Mouse (Mus musculus): ENCODE measurements around the gene Itpr2. TPM values are rescaled to one million over a fixed set of nuclear protein-coding genes. Genes with fewer than 3 reads are reported as not detected.

Itpr2 gene
- polyA plus RNA-seq, 1 experiment: 3.6 TPM

DNA sequence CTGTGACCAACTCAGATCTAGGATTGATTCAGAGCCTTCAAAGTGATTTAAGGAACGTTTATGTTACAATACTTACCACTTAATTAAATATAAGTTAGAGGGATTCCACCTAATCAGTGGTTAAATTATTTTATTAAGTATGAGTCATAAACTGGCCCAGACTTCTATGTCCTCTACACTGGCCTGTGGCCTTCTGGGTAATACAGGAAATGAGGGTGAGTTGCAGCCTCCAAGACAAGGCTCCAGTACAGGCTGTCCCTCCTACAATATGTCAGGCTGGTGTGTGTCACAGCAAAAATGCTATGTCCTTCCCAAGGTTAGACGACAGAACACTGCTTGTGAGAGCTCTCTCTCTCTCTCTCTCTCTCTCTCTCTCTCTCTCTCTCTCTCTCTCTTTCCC, 130.5 kb downstream of the Itpr2 start:
- H3K9ac ChIP-seq (ENCODE audit: low read depth, poor library complexity, severe bottlenecking): no peak overlapping the region
- H3K9me3 ChIP-seq (replicated peaks; ENCODE audit: control insufficient read depth, insufficient read depth, low read length, poor library complexity, severe bottlenecking): no peaks in the 10 kb centered on the region
- TF ChIP-seq CTCF (IDR thresholded peaks at IDR 0.05; ENCODE audit: low read depth, low read length): no peak
- TF ChIP-seq POLR2A (IDR thresholded peaks at IDR 0.05; ENCODE audit: insufficient read depth, low read length): no peak
- no peak for TF ChIP-seq EP300 (IDR thresholded peaks at IDR 0.05; ENCODE audit: insufficient read depth, low read depth, low read length)
- H3K36me3 ChIP-seq (ENCODE audit: control insufficient read depth, insufficient read depth, low read length, poor library complexity, severe bottlenecking): no peaks in the 10 kb centered on the region
- no peaks in the 10 kb centered on the region for H3K4me1 ChIP-seq (ENCODE audit: control insufficient read depth, insufficient read depth, low read length)
- no peak overlapping the region for H3K27ac ChIP-seq (ENCODE audit: insufficient read depth, low read length)
- no peaks in the 10 kb centered on the region for H3K27me3 ChIP-seq (ENCODE audit: control insufficient read depth, insufficient read depth, low read length, poor library complexity, severe bottlenecking)
- no peak overlapping the region for H3K4me3 ChIP-seq (ENCODE audit: low read depth, low read length)

DNA sequence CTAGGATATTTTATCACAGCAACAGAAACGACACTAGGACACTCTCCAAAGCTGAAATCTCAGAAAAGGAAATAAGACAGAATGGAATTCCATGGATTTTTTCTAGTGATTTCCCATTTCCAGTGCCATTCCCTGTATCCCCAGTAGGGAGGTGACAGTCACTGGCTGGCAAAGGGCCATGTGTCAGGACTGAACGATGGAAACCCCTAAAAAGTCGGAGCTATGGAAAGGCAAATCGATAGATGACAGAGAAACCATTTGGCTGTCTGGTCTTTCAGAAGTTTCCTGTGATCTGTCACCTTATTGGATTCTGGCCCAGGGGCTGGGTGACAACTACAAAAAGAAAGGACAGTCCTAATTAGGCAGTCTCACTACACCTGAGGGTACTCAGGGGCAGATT, 135.8 kb downstream of the Itpr2 start:
- H3K4me3 ChIP-seq (ENCODE audit: low read depth, low read length): no peak overlapping the region
- no peaks in the 10 kb centered on the region for H3K27me3 ChIP-seq (ENCODE audit: control insufficient read depth, insufficient read depth, low read length, poor library complexity, severe bottlenecking)
- H3K9ac ChIP-seq (ENCODE audit: low read depth, poor library complexity, severe bottlenecking): no peak overlapping the region
- H3K27ac ChIP-seq (ENCODE audit: insufficient read depth, low read length): no peak overlapping the region
- no peaks in the 10 kb centered on the region for H3K9me3 ChIP-seq (replicated peaks; ENCODE audit: control insufficient read depth, insufficient read depth, low read length, poor library complexity, severe bottlenecking)
- H3K36me3 ChIP-seq (ENCODE audit: control insufficient read depth, insufficient read depth, low read length, poor library complexity, severe bottlenecking): no peaks in the 10 kb centered on the region
- TF ChIP-seq CTCF (IDR thresholded peaks at IDR 0.05; ENCODE audit: low read depth, low read length) (no peak), EP300 (IDR thresholded peaks at IDR 0.05; ENCODE audit: insufficient read depth, low read depth, low read length) (no peak), POLR2A (IDR thresholded peaks at IDR 0.05; ENCODE audit: insufficient read depth, low read length) (no peak)
- no peaks in the 10 kb centered on the region for H3K4me1 ChIP-seq (ENCODE audit: control insufficient read depth, insufficient read depth, low read length)

DNA sequence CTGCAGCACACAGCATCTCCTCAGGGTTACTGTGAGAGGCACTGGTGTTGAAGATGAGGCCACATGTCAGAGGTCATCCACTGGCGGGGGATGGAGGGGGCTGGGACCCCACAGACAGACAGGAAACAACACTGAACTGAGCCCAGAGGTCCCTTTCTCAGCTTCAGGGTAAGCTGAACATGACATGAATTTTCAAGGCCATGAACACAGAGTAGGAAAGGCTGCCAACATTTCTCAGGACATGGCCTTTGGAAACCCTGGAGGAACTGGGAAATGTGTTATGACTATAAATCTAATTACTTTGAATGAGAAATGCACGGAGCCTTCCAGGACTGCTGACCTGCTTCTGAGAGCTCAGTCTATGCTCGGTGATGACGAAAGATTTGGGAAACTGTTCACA, 144.1 kb downstream of the Itpr2 start:
- Histone ChIP-seq H3K36me3 (ENCODE audit: control insufficient read depth, insufficient read depth, low read length, poor library complexity, severe bottlenecking) (no peaks in the 10 kb centered on the region), H3K27me3 (ENCODE audit: control insufficient read depth, insufficient read depth, low read length, poor library complexity, severe bottlenecking) (no peaks in the 10 kb centered on the region), H3K9ac (ENCODE audit: low read depth, poor library complexity, severe bottlenecking) (no peak overlapping the region), H3K4me1 (ENCODE audit: control insufficient read depth, insufficient read depth, low read length) (no peaks in the 10 kb centered on the region), H3K9me3 (replicated peaks; ENCODE audit: control insufficient read depth, insufficient read depth, low read length, poor library complexity, severe bottlenecking) (no peaks in the 10 kb centered on the region), H3K4me3 (ENCODE audit: low read depth, low read length) (no peak overlapping the region), H3K27ac (ENCODE audit: insufficient read depth, low read length) (no peak overlapping the region)
- TF ChIP-seq CTCF (IDR thresholded peaks at IDR 0.05; ENCODE audit: low read depth, low read length): no peak
- no peak for TF ChIP-seq EP300 (IDR thresholded peaks at IDR 0.05; ENCODE audit: insufficient read depth, low read depth, low read length)
- TF ChIP-seq POLR2A (IDR thresholded peaks at IDR 0.05; ENCODE audit: insufficient read depth, low read length): no peak

DNA sequence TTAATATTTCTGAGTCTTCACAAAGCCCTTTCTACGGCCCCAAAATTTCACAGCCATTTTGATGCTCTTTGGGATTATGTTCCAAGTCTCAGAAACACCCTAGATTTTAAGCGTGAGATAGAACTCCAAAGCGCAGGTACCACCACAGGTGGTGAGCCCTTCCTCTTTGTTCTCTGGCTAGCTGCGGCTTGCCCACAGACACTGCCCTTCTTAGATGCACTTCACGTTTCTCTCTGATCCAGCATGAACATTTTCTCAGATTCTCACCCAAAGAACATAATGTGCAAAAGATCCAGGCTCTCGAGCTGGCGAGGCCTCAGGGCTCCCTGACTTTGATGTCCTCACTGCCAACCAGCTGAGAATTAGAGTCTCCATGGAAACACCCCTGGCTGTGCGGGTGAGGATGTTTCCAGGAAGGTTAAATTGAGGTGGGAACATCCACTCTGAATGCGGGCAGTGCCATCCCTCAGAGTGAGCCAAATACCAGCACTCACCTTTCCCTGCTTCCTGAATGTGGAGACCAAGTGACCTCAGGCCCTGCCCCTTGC, 149.7 kb downstream of the Itpr2 start:
- Histone ChIP-seq H3K4me1 (ENCODE audit: control insufficient read depth, insufficient read depth, low read length) (no peaks in the 10 kb centered on the region), H3K4me3 (ENCODE audit: low read depth, low read length) (no peak overlapping the region), H3K9me3 (replicated peaks; ENCODE audit: control insufficient read depth, insufficient read depth, low read length, poor library complexity, severe bottlenecking) (no peaks in the 10 kb centered on the region), H3K27ac (ENCODE audit: insufficient read depth, low read length) (no peak overlapping the region), H3K36me3 (ENCODE audit: control insufficient read depth, insufficient read depth, low read length, poor library complexity, severe bottlenecking) (no peaks in the 10 kb centered on the region), H3K9ac (ENCODE audit: low read depth, poor library complexity, severe bottlenecking) (no peak overlapping the region), H3K27me3 (ENCODE audit: control insufficient read depth, insufficient read depth, low read length, poor library complexity, severe bottlenecking) (no peaks in the 10 kb centered on the region)
- TF ChIP-seq POLR2A (IDR thresholded peaks at IDR 0.05; ENCODE audit: insufficient read depth, low read length) (no peak), CTCF (IDR thresholded peaks at IDR 0.05; ENCODE audit: low read depth, low read length) (no peak), EP300 (IDR thresholded peaks at IDR 0.05; ENCODE audit: insufficient read depth, low read depth, low read length) (no peak)

DNA sequence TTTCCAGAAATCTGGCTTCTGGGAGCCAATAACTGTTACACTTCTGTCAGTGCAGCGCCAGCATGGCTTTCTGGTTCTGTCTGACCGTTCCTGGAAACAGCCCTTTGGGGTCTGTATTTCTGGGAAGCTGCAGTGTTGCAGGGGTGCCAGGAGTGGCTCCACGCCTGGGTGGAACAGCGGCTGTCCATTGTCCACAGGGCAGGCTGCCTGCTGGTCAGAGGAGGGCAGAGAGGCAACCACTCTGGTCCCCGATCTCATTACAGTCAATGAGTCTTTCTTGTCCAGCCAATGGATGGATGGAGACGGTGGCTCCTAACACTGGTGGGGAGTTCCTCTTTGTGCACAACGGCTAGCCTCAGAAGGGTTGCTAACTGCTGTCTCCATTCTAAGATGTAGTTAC, 150.2 kb downstream of the Itpr2 start:
- Histone ChIP-seq H3K36me3 (ENCODE audit: control insufficient read depth, insufficient read depth, low read length, poor library complexity, severe bottlenecking) (no peaks in the 10 kb centered on the region), H3K9ac (ENCODE audit: low read depth, poor library complexity, severe bottlenecking) (no peak overlapping the region), H3K4me1 (ENCODE audit: control insufficient read depth, insufficient read depth, low read length) (no peaks in the 10 kb centered on the region), H3K27me3 (ENCODE audit: control insufficient read depth, insufficient read depth, low read length, poor library complexity, severe bottlenecking) (no peaks in the 10 kb centered on the region), H3K9me3 (replicated peaks; ENCODE audit: control insufficient read depth, insufficient read depth, low read length, poor library complexity, severe bottlenecking) (no peaks in the 10 kb centered on the region), H3K27ac (ENCODE audit: insufficient read depth, low read length) (no peak overlapping the region), H3K4me3 (ENCODE audit: low read depth, low read length) (no peak overlapping the region)
- TF ChIP-seq POLR2A (IDR thresholded peaks at IDR 0.05; ENCODE audit: insufficient read depth, low read length) (no peak), EP300 (IDR thresholded peaks at IDR 0.05; ENCODE audit: insufficient read depth, low read depth, low read length) (no peak), CTCF (IDR thresholded peaks at IDR 0.05; ENCODE audit: low read depth, low read length) (no peak)

- Histone ChIP-seq H3K27me3 (ENCODE audit: control insufficient read depth, insufficient read depth, low read length, poor library complexity, severe bottlenecking) (no peaks in the 10 kb centered on the region), H3K9me3 (replicated peaks; ENCODE audit: control insufficient read depth, insufficient read depth, low read length, poor library complexity, severe bottlenecking) (no peaks in the 10 kb centered on the region), H3K4me1 (ENCODE audit: control insufficient read depth, insufficient read depth, low read length) (no peaks in the 10 kb centered on the region), H3K4me3 (ENCODE audit: low read depth, low read length) (no peak overlapping the region), H3K9ac (ENCODE audit: low read depth, poor library complexity, severe bottlenecking) (no peak overlapping the region), H3K36me3 (ENCODE audit: control insufficient read depth, insufficient read depth, low read length, poor library complexity, severe bottlenecking) (no peaks in the 10 kb centered on the region), H3K27ac (ENCODE audit: insufficient read depth, low read length) (no peak overlapping the region)
- no peak for TF ChIP-seq CTCF (IDR thresholded peaks at IDR 0.05; ENCODE audit: low read depth, low read length)
- TF ChIP-seq EP300 (IDR thresholded peaks at IDR 0.05; ENCODE audit: insufficient read depth, low read depth, low read length): no peak
- no peak for TF ChIP-seq POLR2A (IDR thresholded peaks at IDR 0.05; ENCODE audit: insufficient read depth, low read length)
Observed at GRCm38 (mm10) chr6:146347568-146347967, 154.5 kb downstream of the Itpr2 start.
